Mouse (Mus musculus): ENCODE results near the gene Coro2a.

DNA sequence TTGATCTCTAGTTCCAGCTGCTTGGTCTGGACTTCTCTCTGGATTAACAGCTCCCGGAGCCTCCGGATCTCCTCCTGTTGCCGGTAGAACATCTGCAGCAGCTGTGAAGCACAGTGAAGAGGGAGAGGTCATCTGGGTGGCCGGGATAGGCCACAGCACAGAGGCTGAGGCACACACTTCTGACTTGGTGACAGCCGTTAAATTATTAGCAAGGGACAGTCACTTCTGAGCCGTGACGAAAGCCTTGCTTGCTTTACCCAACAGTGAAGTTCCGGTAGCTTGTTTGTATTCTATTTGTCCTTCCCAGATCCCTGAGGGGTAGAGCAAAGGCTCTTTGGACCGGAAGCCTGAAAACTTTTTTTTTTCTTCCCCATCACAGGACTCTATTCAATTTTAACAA lies 62.8 kb downstream of the Coro2a start:
- TF ChIP-seq CTCF (IDR thresholded peaks at IDR 0.05; ENCODE audit: control insufficient read depth, insufficient read depth, low read length) (no peak), POLR2A (IDR thresholded peaks at IDR 0.05; ENCODE audit: borderline replicate concordance, control insufficient read depth, low read depth, low read length) (no peak)

Measured in bone marrow, adult 2 months (tissue).